In the genomic region with DNA sequence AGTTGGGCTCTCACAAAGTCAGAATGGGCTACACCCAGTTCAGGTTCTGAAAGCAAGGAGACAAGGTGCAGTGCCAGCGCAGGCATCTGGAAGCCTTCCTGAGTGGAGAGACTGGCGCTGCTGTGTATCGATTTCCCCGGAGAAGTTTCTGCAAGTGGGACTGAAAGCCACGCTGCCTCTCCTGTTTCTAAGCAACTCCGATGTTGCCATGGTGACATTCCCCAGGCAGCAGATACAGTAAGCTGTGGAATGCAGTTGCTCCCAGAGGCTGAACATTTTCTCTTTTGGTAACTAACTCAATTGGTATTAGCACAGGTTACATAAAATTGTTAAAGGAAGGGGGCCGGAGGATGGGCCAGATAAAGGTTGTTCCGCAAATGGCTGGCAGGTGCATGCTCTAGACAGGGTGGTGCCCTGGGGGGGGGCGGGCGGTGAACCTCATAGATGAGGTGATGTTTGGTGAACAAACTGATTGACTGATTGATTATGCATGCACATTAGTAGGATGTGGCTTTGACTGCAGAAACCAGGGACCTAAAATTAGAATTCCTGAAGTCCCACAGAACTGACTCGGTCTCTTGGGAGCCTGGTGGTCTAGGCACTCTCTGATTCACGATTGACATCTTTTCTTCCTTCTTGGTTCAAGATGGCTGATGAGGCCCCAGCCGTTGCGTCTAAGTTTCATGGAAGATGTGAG, we compare ENCODE assay signal across 7 mouse cellular contexts. TPM values are rescaled to one million over a fixed set of nuclear protein-coding genes. Genes with fewer than 3 reads are reported as not detected.
A peak's percentile ranks its signal among the peaks of the same experiment; 100 is the strongest.
DNase-seq lines count a peak whose midpoint lies in the region; ATAC-seq and TF ChIP-seq lines count a peak whose summit lies in the region.

No protein-coding gene starts in this region.

- peak overlapping the region; percentile 74 for H3K4me2 ChIP-seq in CH12.LX (ENCODE audit: insufficient read depth, low read depth, poor library complexity, severe bottlenecking)
- peak overlapping the region; percentile 52 for H3K4me2 ChIP-seq in midbrain, embryonic 12.5 days (replicated peaks)
- peak overlapping the region; percentile 25 for H3K4me2 ChIP-seq in stomach, postnatal 0 days (replicated peaks; ENCODE audit: low read depth)

- peak; percentile 92 for TF ChIP-seq EP300 in CH12.LX (IDR thresholded peaks at IDR 0.05; ENCODE audit: low read length)
- TF ChIP-seq EP300 in stomach, postnatal 0 days (optimal IDR thresholded peaks at IDR 0.05), result no peak

- peak overlapping the region; percentile 98 for H3K27ac ChIP-seq in CH12.LX (ENCODE audit: insufficient read depth, low read depth)
- H3K27ac ChIP-seq in forebrain, embryonic 10.5 days, result peak overlapping the region; percentile 82
- H3K27ac ChIP-seq in hindbrain, embryonic 10.5 days, result peak overlapping the region; percentile 85
- H3K27ac ChIP-seq in midbrain, embryonic 12.5 days (replicated peaks), result peak overlapping the region; percentile 74
- peak overlapping the region; percentile 67; the same call in 1 of the 2 replicates for H3K27ac ChIP-seq in stomach, postnatal 0 days (replicated peaks)

- WGBS in forebrain, embryonic 10.5 days, result 68% methylated on average over 14 of the region's 14 CpGs
- 42% methylated on average over 14 of the region's 14 CpGs for WGBS in hindbrain, embryonic 10.5 days
- WGBS in midbrain, embryonic 12.5 days, result 23% methylated on average over 14 of the region's 14 CpGs
- 52% methylated on average over 14 of the region's 14 CpGs for WGBS in stomach, postnatal 0 days

- peak overlapping the region; percentile 55 for H3K9ac ChIP-seq in CH12.LX (ENCODE audit: insufficient read depth, low read depth)
- H3K9ac ChIP-seq in midbrain, embryonic 12.5 days (replicated peaks), result no peak overlapping the region
- H3K9ac ChIP-seq in stomach, postnatal 0 days (ENCODE audit: low read length), result 0 out of 2 replicates have a peak overlapping the region, but pooled peaks have one; percentile 13

- peaks cover 48 to 97% of the 10 kb centered on the region in 2 experiments for H3K4me1 ChIP-seq in CH12.LX (ENCODE audit: control insufficient read depth in 1 of 2, insufficient read depth in 2 of 2)
- peaks cover 83% of the 10 kb centered on the region for H3K4me1 ChIP-seq in forebrain, embryonic 10.5 days
- peaks cover 85% of the 10 kb centered on the region for H3K4me1 ChIP-seq in hindbrain, embryonic 10.5 days (replicated peaks)
- peaks cover 78% of the 10 kb centered on the region for H3K4me1 ChIP-seq in midbrain, embryonic 12.5 days
- peaks cover 28% of the 10 kb centered on the region for H3K4me1 ChIP-seq in stomach, postnatal 0 days (replicated peaks; ENCODE audit: control insufficient read depth, insufficient read depth)

- no peaks in the 10 kb centered on the region for H3K27me3 ChIP-seq in CH12.LX (replicated peaks)
- no peaks in the 10 kb centered on the region for H3K27me3 ChIP-seq in forebrain, embryonic 10.5 days (ENCODE audit: poor library complexity, severe bottlenecking)
- H3K27me3 ChIP-seq in hindbrain, embryonic 10.5 days (ENCODE audit: insufficient read depth, poor library complexity, severe bottlenecking), result no peaks in the 10 kb centered on the region
- H3K27me3 ChIP-seq in midbrain, embryonic 12.5 days, result no peaks in the 10 kb centered on the region
- no peaks in the 10 kb centered on the region for H3K27me3 ChIP-seq in stomach, postnatal 0 days (ENCODE audit: control insufficient read depth, insufficient read depth, low read length)

- peaks cover 100% of the 10 kb centered on the region for H3K79me2 ChIP-seq in CH12.LX (replicated peaks; ENCODE audit: control insufficient read depth, extremely low read depth, insufficient read depth, poor library complexity, severe bottlenecking)

- peaks cover 4 to 32% of the 10 kb centered on the region in 2 experiments for H3K36me3 ChIP-seq in CH12.LX (replicated peaks in 1 of 2; ENCODE audit: control insufficient read depth in 1 of 2, insufficient read depth in 1 of 2, low read length in 1 of 2)
- peaks cover 6% of the 10 kb centered on the region; the same call in 1 of the 2 replicates for H3K36me3 ChIP-seq in forebrain, embryonic 10.5 days (replicated peaks)
- H3K36me3 ChIP-seq in hindbrain, embryonic 10.5 days, result 0 out of 2 replicates have a peak, but pooled peaks cover 9% of the 10 kb centered on the region
- H3K36me3 ChIP-seq in midbrain, embryonic 12.5 days, result no peaks in the 10 kb centered on the region
- no peaks in the 10 kb centered on the region for H3K36me3 ChIP-seq in stomach, postnatal 0 days (ENCODE audit: control insufficient read depth, insufficient read depth, low read length)

- no peak; the same call in 1 of the 2 replicates for TF ChIP-seq RAD21 in CH12.LX (IDR thresholded peaks at IDR 0.05; ENCODE audit: low read depth, low read length)

- no peaks in the 10 kb centered on the region for H3K9me3 ChIP-seq in CH12.LX (replicated peaks; ENCODE audit: low read length)
- H3K9me3 ChIP-seq in forebrain, embryonic 10.5 days, result no peaks in the 10 kb centered on the region
- no peaks in the 10 kb centered on the region for H3K9me3 ChIP-seq in hindbrain, embryonic 10.5 days
- H3K9me3 ChIP-seq in midbrain, embryonic 12.5 days, result no peaks in the 10 kb centered on the region
- H3K9me3 ChIP-seq in stomach, postnatal 0 days (ENCODE audit: control insufficient read depth, low read length), result no peaks in the 10 kb centered on the region

- DNase-seq in A20 (ENCODE audit: low read depth, low spot score) (peak; percentile 39), CH12.LX (ENCODE audit: extremely low read depth) (peak; percentile 95)
- DNase-seq in forebrain, embryonic 10.5 days (ENCODE audit: extremely low spot score, low spot score), result peak; percentile 66
- DNase-seq in hindbrain, embryonic 10.5 days (ENCODE audit: low spot score), result peak; percentile 82
- DNase-seq in left cerebral cortex, adult 11 months (ENCODE audit: low spot score), result peak; percentile 77
- peak; percentile 66 for DNase-seq in stomach, postnatal 0 days (ENCODE audit: low spot score)

- peak; percentile 55; the same call in 1 of the 2 replicates for TF ChIP-seq POLR2A in CH12.LX (IDR thresholded peaks at IDR 0.05; ENCODE audit: low read depth, low read length)

- in situ Hi-C loops in CH12.LX (cut with MboI; ENCODE audit: low pct_ligation_motif_present, low pct_unique_long_range_greater_than_20kb, low sequenced_read_pairs), result loop anchor here (5.0 kb wide), 1 partner anchor 34 kb away; no protein-coding TSS in a partner anchor

- TF ChIP-seq CTCF in CH12.LX (conservative IDR thresholded peaks at IDR 0.05 in 1 of 2, IDR thresholded peaks at IDR 0.05 in 1 of 2; ENCODE audit: low read depth in 2 of 2, low read length in 2 of 2), result no peak
- no peak for TF ChIP-seq CTCF in stomach, postnatal 0 days (IDR thresholded peaks at IDR 0.05; ENCODE audit: low read depth)

- dilution Hi-C loops in CH12.LX (cut with MboI; ENCODE audit: extremely low pct_ligation_motif_present, extremely low pct_unique_long_range_greater_than_20kb, low sequenced_read_pairs), result no loop called here

- H3K4me3 ChIP-seq in CH12.LX (replicated peaks in 1 of 3; ENCODE audit: low read depth in 2 of 3, low read length in 2 of 3, poor library complexity in 1 of 3), result peak overlapping the region; percentile 29 to 55 (median 48)
- peak overlapping the region; percentile 33 for H3K4me3 ChIP-seq in forebrain, embryonic 10.5 days
- H3K4me3 ChIP-seq in hindbrain, embryonic 10.5 days, result peak overlapping the region; percentile 35
- H3K4me3 ChIP-seq in midbrain, embryonic 12.5 days, result peak overlapping the region; percentile 22
- no peak overlapping the region for H3K4me3 ChIP-seq in stomach, postnatal 0 days (ENCODE audit: low read depth, low read length)

- ATAC-seq in midbrain, embryonic 12.5 days (ENCODE audit: low FRiP score, low read depth), result peak; percentile 77
- no peak for ATAC-seq in stomach, postnatal 0 days (ENCODE audit: low FRiP score, low TSS enrichment)

TF ChIP-seq in CH12.LX, 34 proteins besides CTCF, POLR2A, EP300 and RAD21 (continues in another document):
- no peak for TF ChIP-seq NELFE (IDR thresholded peaks at IDR 0.05; ENCODE audit: low read depth, low read length)
- peak; percentile 70 for TF ChIP-seq CHD2 (IDR thresholded peaks at IDR 0.05; ENCODE audit: low read length)
- 0 out of 2 replicates have a peak, but pooled peaks have one; percentile 21 for TF ChIP-seq MAX (IDR thresholded peaks at IDR 0.05; ENCODE audit: low read length)
- TF ChIP-seq MAZ (IDR thresholded peaks at IDR 0.05; ENCODE audit: low read depth, low read length), result 0 out of 2 replicates have a peak, but pooled peaks have one; percentile 53
- peak; percentile 79 for TF ChIP-seq IRF4 (IDR thresholded peaks at IDR 0.05; ENCODE audit: low read depth, low read length)
- no peak for TF ChIP-seq NRF1 (IDR thresholded peaks at IDR 0.05; ENCODE audit: low read depth, low read length)
- no peak for TF ChIP-seq ZMIZ1 (IDR thresholded peaks at IDR 0.05; ENCODE audit: low read depth, low read length)
- peak; percentile 94 for TF ChIP-seq ETS1 (conservative IDR thresholded peaks at IDR 0.05; ENCODE audit: low read depth, low read length)
- TF ChIP-seq UBTF (IDR thresholded peaks at IDR 0.05; ENCODE audit: low read depth, low read length), result no peak
- TF ChIP-seq MAFK (IDR thresholded peaks at IDR 0.05; ENCODE audit: insufficient replicate concordance, low read length), result peak; percentile 66; the same call in 1 of the 2 replicates
- TF ChIP-seq ELF1 (IDR thresholded peaks at IDR 0.05; ENCODE audit: low read depth, low read length), result peak; percentile 30; the same call in 1 of the 2 replicates
- TF ChIP-seq PAX5 (IDR thresholded peaks at IDR 0.05; ENCODE audit: low read length), result no peak
- TF ChIP-seq SIN3A (IDR thresholded peaks at IDR 0.05; ENCODE audit: low read length), result no peak
- TF ChIP-seq MXI1 (IDR thresholded peaks at IDR 0.05; ENCODE audit: low read depth, low read length), result no peak; the same call in 1 of the 2 replicates
- no peak for TF ChIP-seq TBP (conservative IDR thresholded peaks at IDR 0.05; ENCODE audit: low read depth, low read length)
- TF ChIP-seq JUN (IDR thresholded peaks at IDR 0.05; ENCODE audit: insufficient read depth, low read depth, low read length), result no peak
- no peak for TF ChIP-seq POLR2AphosphoS2 (IDR thresholded peaks at IDR 0.05; ENCODE audit: low read depth, low read length)
- TF ChIP-seq RCOR1 (conservative IDR thresholded peaks at IDR 0.05; ENCODE audit: low read depth, low read length), result peak; percentile 77
- no peak for TF ChIP-seq ZNF384 (IDR thresholded peaks at IDR 0.05; ENCODE audit: low read depth, low read length)

RNA-seq across cellular contexts. Expression of gene Psap, which starts 8.4 kb away (rescaled TPM):
- total RNA-seq in CH12.LX (2012; rRNA removed) (300 and 318 TPM in 2 replicates), CH12.LX (2014; rRNA removed) (223 and 251 TPM in 2 replicates)
- polyA plus RNA-seq in CH12.LX (2012; ENCODE audit: insufficient read length, low read depth), result 465 and 470 TPM in 2 replicates
- polyA plus RNA-seq in forebrain, embryonic 10.5 days (2016; fragmentation: Nextera tagmentation; extraction: Ambion mirVana), result 51.8 and 68.7 TPM in 2 replicates
- 53.9 and 86.4 TPM in 2 replicates for polyA plus RNA-seq in hindbrain, embryonic 10.5 days (2016; fragmentation: Nextera tagmentation; extraction: Ambion mirVana)
- polyA plus RNA-seq in midbrain, embryonic 12.5 days (2016; fragmentation: Nextera tagmentation; extraction: Ambion mirVana), result 85.5 and 96.5 TPM in 2 replicates
- 128 and 129 TPM in 2 replicates for polyA plus RNA-seq in stomach, postnatal 0 days (2015; fragmentation: Nextera tagmentation; extraction: Ambion mirVana)

Comparison
In these comparisons a context has a peak if more than half of its experiments do, and no peak if none do; other contexts are left out.
1. DNase-seq: peak in every context shown above with its lines; median percentile 95 in CH12.LX; 82 in hindbrain, embryonic 10.5 days; 77 in left cerebral cortex, adult 11 months; 66 in forebrain, embryonic 10.5 days; 66 in stomach, postnatal 0 days; 39 in A20.